Mouse (Mus musculus) Patski (cell line): Measurements from ENCODE around the gene Nsl1. TPM values are rescaled to one million over a fixed set of nuclear protein-coding genes. Genes with fewer than 3 reads are reported as not detected.
A peak's percentile ranks its signal among the peaks of the same experiment; 100 is the strongest.

ENCODE experiments used
- ATAC-seq: fragments of 100-300 bp; one replicate; pipeline ENCODE4 v1.8.0; 2021
- CTCF ChIA-PET: fragments of 350-600 bp; sonication (Branson Sonifier 250); formaldehyde crosslinking; loops from one replicate; lab custom pipeline; 2022; ENCODE audit warnings: inconsistent platforms; lab: Charles Lee
- POLR2A ChIA-PET: fragments of 350-600 bp; sonication (Branson Sonifier 250); formaldehyde crosslinking; loops from one replicate; lab custom pipeline; 2022; ENCODE audit warnings: antibody characterized with exemption, inconsistent platforms; lab: Charles Lee
- DNase-seq: peaks from one replicate; pipeline ENCODE4 v3.0.0-alpha.2; 2011; ENCODE audit warnings: low read depth, low spot score
- H3K27me3 ChIP-seq: fragments of 371-371 bp; one replicate; pipeline ENCODE4 v1.5.1; 2021
- CTCF ChIP-seq: fragments of 100-300 bp; IDR thresholded peaks from one replicate; pipeline ENCODE4 v1.5.1; 2021
- in situ Hi-C: fragments of 300-500 bp; cut with MboI; formaldehyde crosslinking; loops from 3 replicates; pipeline ENCODE4 v1.11.1; 2018; ENCODE audit warnings: low pct_unique_long_range_greater_than_20kb, mixed read lengths
- polyA plus RNA-seq: library from polyadenylated mRNA; unstranded; gene quantifications from one replicate; pipeline ENCODE4 v1.2.3, GENCODE M21; 2021

The Nsl1 gene
- polyA plus RNA-seq, 1 experiment from 2014 or later: 7.1 TPM

DNA sequence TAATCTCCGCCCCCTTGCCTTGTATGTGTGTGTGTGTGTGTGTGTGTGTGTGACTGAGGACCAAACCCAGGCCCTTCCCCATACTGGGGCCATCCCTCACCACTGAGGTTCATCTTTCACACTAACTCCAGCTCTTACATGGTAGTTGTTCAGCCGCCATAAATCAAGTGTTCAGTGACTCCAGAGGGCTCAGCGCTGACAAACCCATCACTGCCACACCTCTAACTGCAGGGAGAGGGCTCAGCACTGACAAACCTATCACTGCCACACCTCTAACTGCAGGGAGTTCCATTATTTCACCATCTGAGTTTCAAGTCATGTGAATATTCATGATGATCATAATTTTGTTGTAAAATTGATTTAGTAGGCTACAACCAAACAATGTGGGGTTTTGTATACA is 9.3 kb upstream of the Nsl1 start:
- ATAC-seq: no peak
- CTCF ChIA-PET: no interaction called here

DNA sequence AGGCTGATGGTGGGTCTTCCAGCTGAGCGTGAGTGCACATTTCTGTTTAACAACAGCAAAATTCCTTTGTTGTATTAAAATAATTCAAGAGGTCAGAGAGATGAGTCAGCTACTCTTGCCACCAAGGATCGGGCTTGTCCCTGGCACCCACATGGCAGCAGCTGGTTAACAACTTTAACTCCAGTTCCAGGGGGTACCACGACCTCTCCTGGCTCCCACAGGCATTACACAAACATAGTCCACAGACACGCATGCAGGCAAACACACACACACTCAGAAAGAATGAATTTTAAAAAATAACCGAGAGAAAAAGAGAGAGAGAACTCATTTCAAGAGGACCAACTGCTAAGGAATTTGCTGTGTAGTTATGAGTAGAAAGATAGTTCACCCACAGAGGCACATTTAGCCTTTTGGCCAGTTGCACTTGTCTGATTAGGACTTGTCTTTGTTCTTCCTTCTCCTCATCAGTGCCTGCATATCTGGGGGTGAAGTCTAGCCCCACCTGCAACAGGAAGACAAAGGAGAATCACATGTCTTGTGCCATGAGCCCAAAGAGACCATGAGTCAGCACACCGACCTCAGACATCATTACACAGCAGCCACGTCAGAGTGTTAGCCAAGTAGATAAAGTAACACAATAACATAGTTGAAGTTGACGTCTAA is 7.8 kb upstream of the Nsl1 start:
- in situ Hi-C loops: no loop called here

More for the DNA sequence above, 9.3 kb upstream of the Nsl1 start:
- TF ChIP-seq CTCF: no peak
- POLR2A ChIA-PET: no interaction called here
- no peak for DNase-seq
- H3K27me3 ChIP-seq: no peaks in the 10 kb centered on the region
- in situ Hi-C loops: no loop called here

DNA sequence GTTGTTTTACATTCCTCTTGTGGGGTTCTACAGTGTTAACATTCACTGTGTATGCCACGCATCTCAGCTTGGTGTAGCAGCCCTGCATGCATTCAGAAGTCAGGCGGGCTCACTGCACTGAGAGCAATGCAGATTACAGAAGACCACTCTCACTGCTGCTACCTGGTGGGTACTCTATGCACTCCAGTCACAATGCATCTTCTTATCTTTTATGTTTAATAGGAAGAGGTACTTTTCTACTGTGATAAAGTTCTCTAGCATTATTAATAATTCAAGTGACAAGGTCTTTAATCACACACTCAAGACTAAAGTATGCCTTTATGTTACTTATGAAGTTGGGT is 7.3 kb upstream of the Nsl1 start:
- H3K27me3 ChIP-seq: no peaks in the 10 kb centered on the region
- ATAC-seq (no peak), DNase-seq (no peak)
- CTCF ChIA-PET: interaction anchor here (1.1 to 1.2 kb wide), 2 partner anchors 29 to 34 kb away, joined by 3 to 4 read pairs; partner anchors contain the start of gene Flvcr1
- TF ChIP-seq CTCF: no peak
- POLR2A ChIA-PET: no interaction called here
- in situ Hi-C loops: no loop called here

More for the DNA sequence above, 7.8 kb upstream of the Nsl1 start:
- no peak for ATAC-seq
- no peak for DNase-seq
- POLR2A ChIA-PET: no interaction called here
- peak; percentile 77 for TF ChIP-seq CTCF
- CTCF ChIA-PET: interaction anchor here (0.7 to 1.2 kb wide), 4 partner anchors 9 to 110 kb away, joined by 3 to 4 read pairs (median 3); partner anchors contain the start of gene Flvcr1
- no peaks in the 10 kb centered on the region for H3K27me3 ChIP-seq

DNA sequence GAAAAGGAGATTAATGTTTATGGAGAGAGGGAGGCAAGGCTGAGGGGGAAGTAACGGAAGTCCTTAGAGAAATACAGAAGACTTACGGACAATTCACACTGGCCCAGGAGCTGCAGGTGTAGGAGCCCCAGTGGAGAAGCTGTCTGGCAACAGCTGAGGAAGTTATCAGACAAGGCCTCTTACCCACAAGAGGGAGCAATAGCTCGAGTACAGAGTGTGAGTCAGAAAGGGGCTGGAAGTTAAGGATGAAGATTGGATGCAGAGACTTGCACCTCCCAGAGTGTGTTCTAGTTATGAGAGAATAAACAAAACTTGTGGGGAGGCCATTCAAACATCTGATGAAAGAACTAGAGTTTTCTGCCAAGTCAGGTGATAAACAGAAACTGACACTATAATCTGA is 5.4 kb upstream of the Nsl1 start:
- POLR2A ChIA-PET: interaction anchor here (1.6 kb wide), 1 partner anchor 11 kb away, joined by 4 read pairs; no protein-coding TSS in a partner anchor
- ATAC-seq (no peak), DNase-seq (no peak)
- CTCF ChIA-PET: interaction anchor here (1.3 kb wide), 1 partner anchor 22 kb away, joined by 3 read pairs; no protein-coding TSS in a partner anchor
- H3K27me3 ChIP-seq: no peaks in the 10 kb centered on the region
- peak; percentile 40 for TF ChIP-seq CTCF
- in situ Hi-C loops: no loop called here

DNA sequence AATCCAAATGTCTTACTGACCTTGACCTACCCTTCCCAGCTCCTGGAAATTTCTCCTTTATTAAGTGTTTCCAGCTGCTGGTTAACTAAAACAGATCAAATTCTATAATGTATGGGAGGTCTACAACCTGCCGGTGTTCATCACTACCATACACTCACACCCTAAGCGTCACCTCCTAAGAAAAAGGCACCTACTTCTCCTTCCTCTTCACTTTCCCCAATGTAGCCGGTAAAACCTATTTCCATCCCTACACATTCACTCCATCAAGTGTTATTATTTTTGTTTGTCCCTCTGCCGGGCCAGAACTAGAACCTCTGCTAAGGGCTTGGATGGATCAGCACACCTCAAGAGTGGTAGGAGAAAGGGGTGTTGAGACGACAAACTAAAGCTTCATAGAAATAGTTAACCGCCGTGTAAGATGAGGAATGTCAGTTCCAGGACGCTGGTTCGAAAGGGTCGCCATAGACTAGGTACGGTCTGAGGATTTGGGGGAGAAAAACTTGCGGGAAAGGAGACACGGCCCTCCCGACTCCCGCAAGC is 501 bp upstream of the Nsl1 start:
- ChIA-PET POLR2A (interaction anchor here (0.7 to 2.2 kb wide), 4 partner anchors 13 to 117 kb away, joined by 3 to 5 read pairs (median 4); no protein-coding TSS in a partner anchor), CTCF (interaction anchor here (0.6 to 3.0 kb wide), 5 partner anchors 9 to 118 kb away, joined by 3 to 11 read pairs (median 4); no protein-coding TSS in a partner anchor)
- TF ChIP-seq CTCF: no peak

DNA sequence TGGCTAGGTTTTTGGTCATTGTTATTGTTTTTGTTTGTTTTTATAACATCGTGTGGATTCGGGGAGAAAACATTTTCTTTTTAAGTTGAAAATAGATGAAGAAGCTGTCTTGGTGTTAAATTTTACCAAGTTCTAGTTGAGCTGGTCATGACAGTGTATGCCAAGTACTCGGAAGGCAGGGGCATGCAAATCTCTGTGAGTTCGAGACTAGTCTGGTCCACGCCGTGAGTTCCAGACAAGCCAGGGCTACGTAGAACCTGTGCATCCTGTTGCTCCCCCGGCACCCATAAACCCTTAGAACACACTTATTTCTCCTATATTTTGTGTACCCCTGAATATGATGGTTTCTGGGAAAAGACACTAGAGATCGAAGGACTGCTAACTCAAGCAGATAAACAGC is 888 bp downstream of the Nsl1 start:
- CTCF ChIA-PET: interaction anchor here (1.7 to 3.0 kb wide), 4 partner anchors 10 to 119 kb away, joined by 3 to 11 read pairs (median 6); no protein-coding TSS in a partner anchor
- POLR2A ChIA-PET: interaction anchor here (1.0 to 2.2 kb wide), 2 partner anchors 15 to 119 kb away, joined by 3 to 5 read pairs; no protein-coding TSS in a partner anchor
- in situ Hi-C loops: loop anchor here (5.0 kb wide), 2 partner anchors 56 to 121 kb away; no protein-coding TSS in a partner anchor
- H3K27me3 ChIP-seq: no peaks in the 10 kb centered on the region
- no peak for ATAC-seq
- no peak for TF ChIP-seq CTCF
- DNase-seq: no peak

More for the DNA sequence above, 501 bp upstream of the Nsl1 start:
- no peaks in the 10 kb centered on the region for H3K27me3 ChIP-seq
- peak; percentile 54 for ATAC-seq
- DNase-seq: no peak
- in situ Hi-C loops: loop anchor here (5.0 kb wide), 2 partner anchors 55 to 120 kb away; no protein-coding TSS in a partner anchor

DNA sequence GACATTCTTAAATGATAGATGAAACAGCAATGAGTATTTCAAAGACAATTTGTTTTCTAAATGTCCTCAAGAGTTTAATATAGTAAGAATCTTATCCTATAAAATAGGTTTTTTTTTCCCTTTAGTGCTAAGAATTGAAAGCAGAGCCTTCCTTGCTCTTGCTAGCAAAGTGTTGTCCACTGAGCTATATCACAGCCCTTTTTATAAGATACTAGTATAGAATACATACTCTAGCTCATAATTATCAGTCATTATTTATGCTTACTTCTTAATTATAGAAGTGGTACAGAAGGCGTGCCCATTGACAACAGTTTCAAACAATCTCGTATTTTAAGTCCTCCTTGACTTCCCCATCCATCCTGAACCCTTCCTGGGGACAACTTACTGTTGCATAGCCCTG is 1.7 kb downstream of the Nsl1 start:
- POLR2A ChIA-PET: interaction anchor here (1.4 kb wide), 1 partner anchor 41 kb away, joined by 3 read pairs; no protein-coding TSS in a partner anchor
- no peak for DNase-seq
- CTCF ChIA-PET: interaction anchor here (1.7 kb wide), 2 partner anchors 20 to 108 kb away, joined by 3 to 4 read pairs; no protein-coding TSS in a partner anchor
- in situ Hi-C loops: loop anchor here (5.0 kb wide), 2 partner anchors 57 to 122 kb away; no protein-coding TSS in a partner anchor
- ATAC-seq: no peak
- H3K27me3 ChIP-seq: no peaks in the 10 kb centered on the region
- no peak for TF ChIP-seq CTCF

DNA sequence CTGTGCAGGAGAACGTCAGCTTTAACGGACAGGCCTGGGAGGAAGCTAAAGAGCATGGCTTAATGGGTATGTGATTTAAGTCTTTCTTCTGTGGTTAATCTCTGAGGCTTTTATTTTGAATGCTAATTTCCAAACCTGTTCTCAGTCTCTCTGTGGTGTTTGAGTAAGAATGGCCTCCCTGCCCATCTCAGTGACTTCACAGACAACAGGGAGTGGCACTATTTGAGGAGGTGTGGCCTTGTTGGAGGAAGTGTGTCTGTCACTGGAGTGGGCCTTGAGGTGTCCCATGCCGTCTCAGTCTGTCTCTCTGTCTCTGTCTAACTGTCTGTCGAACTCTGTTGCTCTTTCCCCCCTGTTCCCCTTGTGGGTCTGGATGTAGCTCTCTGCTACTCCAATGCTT is 2.4 kb downstream of the Nsl1 start:
- in situ Hi-C loops: no loop called here
- POLR2A ChIA-PET: interaction anchor here (1.4 kb wide), 1 partner anchor 42 kb away, joined by 3 read pairs; no protein-coding TSS in a partner anchor
- no peaks in the 10 kb centered on the region for H3K27me3 ChIP-seq
- no peak for TF ChIP-seq CTCF
- DNase-seq (no peak), ATAC-seq (no peak)
- CTCF ChIA-PET: interaction anchor here (1.7 kb wide), 1 partner anchor 19 kb away, joined by 4 read pairs; no protein-coding TSS in a partner anchor

DNA sequence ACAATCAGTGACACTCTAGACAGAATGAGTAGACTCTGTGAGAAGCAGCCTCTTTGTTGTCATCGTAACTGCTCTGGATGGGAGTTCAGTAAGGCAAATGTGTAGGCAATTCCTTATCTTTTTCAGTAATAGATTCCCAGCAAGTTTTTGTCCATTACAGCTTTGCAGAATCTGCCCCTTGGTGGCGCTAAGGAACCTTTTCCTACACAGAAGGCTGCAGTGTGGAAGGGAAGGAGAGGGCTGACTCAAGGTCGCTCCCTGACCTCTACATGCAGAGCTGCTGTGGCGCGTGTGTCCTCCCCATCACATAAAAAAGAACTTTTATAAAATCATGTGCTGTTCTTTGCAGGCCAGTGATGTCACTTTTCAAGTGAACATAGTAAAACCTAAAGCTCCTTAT is 5.6 kb downstream of the Nsl1 start:
- no peak for ATAC-seq
- in situ Hi-C loops: no loop called here

DNA sequence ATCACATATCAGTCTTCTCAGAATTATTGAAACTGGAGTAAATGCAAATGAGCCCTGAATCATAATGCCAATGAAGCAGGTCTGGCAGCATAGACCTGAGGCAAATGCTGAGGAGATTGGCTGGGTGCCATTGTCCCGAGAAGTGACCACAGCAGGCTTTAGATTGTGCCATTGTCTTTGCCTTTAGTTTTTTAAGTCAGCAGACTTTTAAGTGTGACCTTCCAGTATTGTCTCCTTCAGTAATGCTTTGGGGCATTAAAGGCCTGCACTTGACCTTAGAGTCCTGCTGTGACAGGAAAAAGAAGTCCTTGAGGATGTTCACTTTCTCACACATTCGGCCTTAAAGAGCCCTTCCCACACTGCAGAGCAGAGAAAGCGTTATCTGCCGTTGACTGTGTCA is 7.4 kb downstream of the Nsl1 start:
- in situ Hi-C loops: no loop called here
- DNase-seq (no peak), ATAC-seq (no peak)
- TF ChIP-seq CTCF: no peak
- ChIA-PET CTCF (no interaction called here), POLR2A (no interaction called here)
- no peaks in the 10 kb centered on the region for H3K27me3 ChIP-seq

More for the DNA sequence above, 5.6 kb downstream of the Nsl1 start:
- ChIA-PET POLR2A (no interaction called here), CTCF (interaction anchor here (0.8 to 1.2 kb wide), 6 partner anchors 9 to 232 kb away, joined by 3 to 4 read pairs (median 3); no protein-coding TSS in a partner anchor)
- no peaks in the 10 kb centered on the region for H3K27me3 ChIP-seq
- no peak for DNase-seq
- peak; percentile 60 for TF ChIP-seq CTCF
